Mouse (Mus musculus) brain, embryonic 14.5 days (tissue): ENCODE results near the gene P2rx5. TPM values are rescaled to one million over a fixed set of nuclear protein-coding genes. Genes with fewer than 3 reads are reported as not detected.

ENCODE experiments used
- DNase-seq: peaks from one replicate; pipeline ENCODE4 v3.0.0-alpha.2; 2011; ENCODE audit warnings: low read depth
- CTCF ChIP-seq: fragments of 200-500 bp; IDR thresholded peaks from 2 replicates; pipeline ENCODE4 v1.5.1; 2012; ENCODE audit warnings: inconsistent platforms, mild to moderate bottlenecking, moderate library complexity, borderline replicate concordance; ENCODE audit not compliant: insufficient read depth, insufficient read length; ENCODE audit errors: extremely low read depth
- POLR2A ChIP-seq: fragments of 200-500 bp; IDR thresholded peaks from 2 replicates; pipeline ENCODE4 v1.6.1; 2012; ENCODE audit warnings: mild to moderate bottlenecking, inconsistent platforms, borderline replicate concordance; ENCODE audit not compliant: poor library complexity, insufficient read depth, insufficient read length, severe bottlenecking; ENCODE audit errors: extremely low read depth
- polyA plus RNA-seq: library from polyadenylated mRNA; depleted of rRNA; stranded (reverse); fragments of >200 nt; gene quantifications from 2 replicates; pipeline ENCODE4 v1.2.3, GENCODE M21; 2012

P2rx5 gene
- polyA plus RNA-seq, 1 experiment, result 0.44 TPM

DNA sequence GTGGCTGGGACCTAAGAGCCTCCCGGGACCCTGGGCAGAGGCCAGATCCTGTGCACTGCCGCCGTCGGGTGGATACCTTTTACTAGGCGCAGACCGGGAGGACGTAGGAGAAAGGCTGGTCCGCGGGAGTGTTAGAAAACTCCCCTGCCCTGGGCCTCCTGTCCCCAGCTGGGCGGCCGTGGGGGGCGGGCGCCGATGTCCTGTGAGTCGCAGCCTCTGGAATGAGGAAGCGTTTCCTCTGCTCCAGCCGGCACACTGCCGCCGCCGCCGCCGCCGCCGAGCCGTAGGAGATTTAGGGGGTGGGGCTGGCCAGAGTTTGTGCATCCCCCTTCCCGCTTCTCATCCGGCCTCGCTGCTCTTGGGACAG, 17.3 kb downstream of the P2rx5 start:
- DNase-seq, result peak; percentile 75
- no peak for TF ChIP-seq POLR2A
- TF ChIP-seq CTCF, result no peak

DNA sequence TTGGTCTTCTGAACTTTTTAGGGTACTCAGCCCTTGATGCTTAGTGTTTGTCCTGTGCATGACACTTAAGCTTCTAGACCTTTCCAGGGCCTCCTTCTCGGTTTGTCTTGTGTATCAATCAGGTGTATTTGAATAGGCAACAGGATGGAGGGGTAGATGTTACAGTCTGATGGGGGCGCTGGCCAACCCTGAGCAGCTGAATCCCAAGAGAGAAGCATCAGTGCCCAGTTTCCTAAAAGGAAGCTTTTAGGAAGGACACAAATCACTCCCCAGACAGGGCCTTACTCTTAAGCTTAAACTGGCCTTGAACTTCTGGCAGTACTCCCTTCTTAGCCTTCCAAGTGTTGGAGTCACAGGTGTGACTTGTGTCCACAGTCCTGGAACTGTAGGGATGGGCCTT, 17.7 kb downstream of the P2rx5 start:
- TF ChIP-seq POLR2A (no peak), CTCF (no peak)
- DNase-seq, result no peak

DNA sequence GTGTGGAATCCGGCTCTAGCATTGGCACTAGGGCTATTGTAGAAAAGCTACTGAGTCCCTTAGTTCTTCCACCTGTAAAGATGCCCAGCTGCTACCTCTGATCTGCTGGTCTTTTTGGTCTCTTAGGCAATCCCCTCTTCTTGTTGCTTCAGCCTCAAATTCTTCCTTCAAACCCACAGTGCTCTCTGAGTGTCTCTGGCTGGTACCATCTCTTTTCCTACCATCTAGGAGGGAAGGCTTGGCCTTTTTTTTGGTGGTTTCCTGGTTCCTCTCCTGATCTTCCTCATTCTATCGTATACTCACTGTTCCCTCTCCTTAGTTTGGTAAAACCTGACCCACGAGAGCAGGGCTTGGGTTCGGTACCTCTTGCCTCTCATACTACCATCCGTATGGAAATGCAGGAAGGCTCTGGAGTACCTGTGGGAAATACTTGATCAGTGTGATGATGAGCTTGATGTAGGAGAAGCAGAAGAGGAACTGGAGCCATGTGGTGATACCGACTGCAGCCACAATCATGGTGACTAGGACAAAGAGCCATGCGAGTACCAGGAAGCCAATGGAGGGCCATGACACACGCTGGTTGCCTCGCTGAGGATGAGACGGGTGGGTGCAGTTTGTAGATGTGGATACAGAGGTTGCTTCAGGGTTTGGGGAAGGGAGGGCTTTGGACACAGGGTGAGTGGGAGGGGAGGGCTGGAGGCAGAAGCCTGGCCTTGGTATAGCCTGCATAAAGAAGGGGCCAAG, 25.8 kb downstream of the P2rx5 start:
- no peak for TF ChIP-seq CTCF
- no peak for DNase-seq

DNA sequence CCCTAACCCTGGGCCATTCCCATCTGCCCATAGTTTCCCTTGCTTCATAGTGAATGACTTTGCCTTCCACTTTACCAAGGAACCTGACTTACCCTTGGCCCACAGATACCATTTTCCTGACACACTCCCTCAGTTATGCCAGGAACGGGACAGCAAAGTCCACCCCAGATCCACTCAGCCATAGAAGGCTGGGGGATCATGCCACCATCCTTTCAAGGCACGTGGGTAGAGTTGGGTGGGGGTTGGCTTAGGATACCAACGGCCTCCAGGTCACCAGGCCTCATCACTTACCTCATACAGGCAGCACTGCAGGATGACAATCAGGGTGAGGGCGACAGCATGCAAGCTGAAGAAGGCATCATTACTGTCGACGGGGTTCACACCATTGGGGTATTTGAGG, 27.0 kb downstream of the P2rx5 start:
- DNase-seq, result no peak
- TF ChIP-seq POLR2A (no peak), CTCF (no peak)

DNA sequence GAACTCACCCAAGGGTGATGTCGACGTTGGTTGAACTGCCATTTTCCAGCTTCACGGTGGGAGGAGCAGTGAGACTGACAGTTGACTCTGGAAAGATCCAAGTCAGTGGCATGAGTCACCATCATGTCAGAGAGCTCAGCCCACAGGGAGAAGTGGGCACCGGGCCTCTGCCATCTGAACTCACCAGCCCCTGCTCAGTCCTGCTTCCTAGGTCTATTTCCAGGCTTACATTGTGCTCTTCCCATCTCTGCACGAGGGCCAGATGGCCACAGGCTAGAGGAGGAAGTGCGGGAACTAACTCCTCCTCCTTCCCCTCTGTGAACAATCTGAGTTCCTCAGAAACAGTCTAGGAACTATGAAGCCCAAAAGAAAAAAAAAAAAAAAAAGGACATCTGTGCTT, 32.8 kb downstream of the P2rx5 start:
- DNase-seq, result no peak
- no peak for TF ChIP-seq POLR2A

DNA sequence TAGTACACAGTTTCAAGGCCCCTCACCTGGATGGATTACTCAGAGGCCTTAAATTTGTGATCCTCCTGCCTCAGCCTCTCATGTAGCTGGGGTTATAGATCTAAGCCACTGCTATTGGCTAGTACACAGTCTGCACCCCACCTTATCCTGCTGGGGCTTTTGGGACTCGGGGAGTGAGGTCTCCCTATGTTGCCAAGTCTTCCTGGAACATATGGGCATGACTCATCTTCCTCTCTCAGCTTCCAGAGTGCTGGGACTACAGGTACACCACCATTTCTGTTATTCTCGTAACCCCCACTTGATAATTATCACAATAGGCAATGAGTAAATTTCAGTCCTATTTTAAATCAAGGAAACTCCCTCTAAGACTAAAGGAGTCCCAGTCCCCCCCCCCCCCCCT, 34.2 kb downstream of the P2rx5 start:
- DNase-seq, result no peak
- TF ChIP-seq CTCF (no peak), POLR2A (no peak)

DNA sequence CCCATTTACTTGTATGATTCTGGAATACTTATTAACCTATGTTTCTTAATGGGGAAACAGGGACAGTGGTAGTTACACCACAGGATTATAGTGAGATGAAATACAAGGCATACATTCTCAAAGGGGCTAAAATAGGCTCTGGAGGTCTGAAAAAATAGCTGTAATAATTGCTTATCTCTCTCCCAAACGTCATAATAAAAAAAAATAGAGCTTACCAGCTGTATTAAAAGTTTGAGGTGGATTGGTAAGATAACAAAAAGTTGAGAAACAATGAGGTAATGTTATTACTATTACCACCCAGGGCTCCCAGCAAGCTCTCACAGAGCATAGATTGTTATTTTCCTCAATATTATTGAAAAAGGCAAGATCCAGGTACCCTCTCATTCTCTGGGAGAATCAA, 38.0 kb downstream of the P2rx5 start:
- TF ChIP-seq POLR2A, result no peak
- no peak for TF ChIP-seq CTCF
- DNase-seq, result no peak

DNA sequence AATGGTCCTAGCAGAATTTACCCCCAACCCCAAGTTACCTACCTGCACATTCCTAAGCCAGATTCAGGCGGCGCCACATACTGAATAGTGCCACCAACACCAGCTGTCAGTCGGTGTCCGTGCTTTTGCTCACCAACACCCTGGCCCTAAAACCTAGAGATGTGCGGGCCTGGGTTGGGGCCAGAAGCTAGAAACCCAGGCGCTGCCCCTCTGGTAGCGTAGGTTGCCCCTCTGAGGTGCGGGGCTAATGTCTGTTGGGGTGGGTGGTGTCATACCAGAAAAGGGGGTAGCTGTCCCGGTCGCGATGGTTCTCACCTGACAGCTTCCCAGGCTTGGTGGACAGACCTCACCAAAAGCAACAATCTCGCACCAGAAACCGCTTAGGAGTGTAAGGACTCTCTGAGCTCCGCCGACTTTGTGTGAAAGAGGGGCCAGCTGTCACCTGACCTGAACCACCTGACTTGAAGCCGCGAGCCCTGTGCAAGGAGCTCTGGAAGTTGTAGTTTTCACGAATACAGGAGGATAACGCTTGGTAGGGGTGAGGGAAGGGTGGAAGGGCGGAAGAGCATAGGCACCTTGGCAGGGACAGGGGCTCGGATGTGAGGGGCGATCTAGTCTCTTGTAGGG, 38.5 kb downstream of the P2rx5 start, which contains the start of gene Ctns:
Ctns (minus strand) TSS at position 440 of the 627 bp plus-strand sequence.
- DNase-seq, result peak; percentile 96
- no peak for TF ChIP-seq CTCF
- TF ChIP-seq POLR2A, result peak; percentile 30; the same call in 1 of the 2 replicates

DNA sequence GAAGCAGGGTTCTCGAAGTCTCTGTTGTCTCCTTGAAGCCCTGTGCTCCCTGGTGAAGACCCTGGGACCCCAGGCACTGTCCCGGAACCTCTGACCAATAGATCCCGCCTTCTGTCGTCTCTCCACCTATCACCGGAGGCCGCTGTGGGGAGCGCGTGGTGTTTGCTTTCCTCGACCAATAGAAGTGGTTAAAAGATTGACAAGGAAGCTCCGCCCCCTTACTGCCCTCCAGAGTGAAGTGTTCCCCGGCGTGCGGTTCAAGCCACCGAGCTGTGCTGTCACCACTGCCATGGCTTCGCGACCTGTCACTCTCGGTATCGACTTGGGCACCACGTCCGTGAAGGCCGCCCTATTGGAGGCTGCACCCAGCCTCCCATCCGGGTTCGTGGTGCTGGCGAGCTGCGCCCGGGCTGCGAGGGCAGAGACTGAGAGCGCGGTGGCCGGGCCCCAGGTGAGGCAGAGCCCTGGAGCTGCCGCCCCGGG, 39.0 kb downstream of the P2rx5 start, which contains the start of gene Shpk:
Shpk (plus strand) TSS at position 231 of the 483 bp plus-strand sequence.
- DNase-seq, result peak; percentile 98
- TF ChIP-seq CTCF (no peak), POLR2A (no peak)

DNA sequence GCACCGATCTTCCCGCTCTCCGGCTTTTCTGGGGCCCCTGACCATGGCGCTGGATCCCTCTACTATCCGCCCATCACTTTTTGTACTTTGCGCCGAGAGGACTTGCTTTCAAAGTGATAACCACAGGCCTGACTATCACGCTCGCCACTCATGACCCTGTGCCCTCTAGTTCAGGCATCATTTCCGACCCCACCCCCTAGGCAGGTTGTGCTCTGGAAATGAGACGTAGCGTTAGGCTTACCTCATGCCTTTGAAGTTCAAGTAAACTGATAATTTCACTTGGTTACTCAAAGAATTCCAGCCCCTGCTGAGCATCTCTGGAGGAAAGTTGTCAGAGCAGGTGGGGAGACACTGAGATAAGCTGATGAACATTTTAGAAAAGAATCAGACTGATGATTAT, 39.7 kb downstream of the P2rx5 start:
- TF ChIP-seq POLR2A (no peak), CTCF (no peak)
- no peak for DNase-seq

DNA sequence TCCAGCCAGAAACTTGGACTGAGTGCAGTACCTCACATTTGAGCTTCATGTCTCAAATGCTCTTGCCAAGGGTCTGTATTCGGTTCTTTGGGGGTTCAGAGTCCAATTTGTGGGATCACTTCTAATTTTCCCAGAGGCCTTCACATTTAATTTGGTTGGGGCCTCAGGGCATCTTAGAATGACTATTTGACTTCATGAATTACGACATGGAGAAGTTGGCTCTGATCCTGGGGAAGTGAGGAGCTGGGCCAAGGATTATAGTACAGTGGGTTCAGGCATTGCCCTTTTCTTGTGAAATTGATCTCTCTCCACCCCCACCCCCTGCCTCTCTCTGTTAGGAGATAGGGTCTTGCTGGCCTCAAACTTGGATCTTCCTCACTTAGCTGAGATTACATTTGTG, 40.8 kb downstream of the P2rx5 start:
- no peak for DNase-seq
- TF ChIP-seq POLR2A, result no peak
- no peak for TF ChIP-seq CTCF

DNA sequence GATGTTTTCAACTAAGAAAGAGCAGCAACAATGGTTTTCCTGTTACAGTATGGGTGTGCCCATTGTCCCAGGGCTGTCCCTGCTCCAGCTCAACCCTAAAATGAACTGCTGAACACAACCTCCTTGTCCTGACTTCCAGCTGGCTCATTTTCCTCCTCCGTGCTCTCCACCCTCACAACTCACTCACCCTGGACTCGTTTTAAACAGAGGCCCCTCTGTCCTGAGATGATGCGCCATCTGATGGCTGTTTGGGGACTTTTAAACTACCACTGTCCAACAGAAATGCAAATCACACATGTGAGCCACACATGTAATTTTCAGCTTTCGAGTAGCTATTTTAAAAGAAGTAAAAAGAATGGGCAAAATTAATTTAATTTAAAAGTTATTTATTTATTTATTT, 41.4 kb downstream of the P2rx5 start:
- peak; percentile 4 for DNase-seq
- TF ChIP-seq POLR2A (no peak), CTCF (no peak)

DNA sequence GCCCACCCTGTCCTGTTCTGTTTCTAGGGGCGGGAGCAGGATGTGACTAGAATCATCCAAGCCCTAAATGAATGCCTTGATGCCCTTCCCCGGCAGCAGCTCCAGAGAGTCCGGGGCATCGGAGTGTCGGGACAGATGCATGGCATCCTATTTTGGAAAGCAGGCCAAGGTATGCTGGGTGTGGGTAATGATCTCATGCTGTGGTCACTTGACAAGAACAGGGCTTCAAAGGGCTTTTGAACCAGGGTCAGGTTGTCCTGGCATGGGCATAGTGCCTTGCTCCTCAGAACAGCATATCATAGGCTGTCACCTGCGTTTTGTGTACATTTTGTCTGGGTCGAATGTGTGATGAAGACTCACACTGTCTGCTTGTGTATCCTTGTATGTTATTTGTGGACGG, 43.7 kb downstream of the P2rx5 start:
- no peak for TF ChIP-seq CTCF
- TF ChIP-seq POLR2A, result no peak
- DNase-seq, result no peak

DNA sequence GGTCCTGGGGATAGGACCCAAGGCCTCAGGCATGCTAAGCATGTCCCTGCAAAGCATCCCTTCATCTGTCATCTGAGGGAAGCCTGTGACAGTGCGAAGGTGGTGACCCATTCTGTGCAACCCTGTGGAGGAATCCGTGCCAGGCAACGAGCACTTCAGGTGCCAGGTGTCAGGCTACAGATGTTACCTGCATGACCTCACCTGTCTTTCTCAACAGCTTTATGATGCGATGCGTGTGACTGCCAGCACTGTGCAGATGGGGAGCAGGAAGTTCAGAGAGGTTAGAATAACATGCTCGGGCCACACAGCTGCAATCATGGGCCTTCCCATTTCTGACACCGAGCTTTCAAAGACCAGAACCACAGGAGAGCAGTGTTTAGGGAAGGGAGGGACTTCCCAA, 45.0 kb downstream of the P2rx5 start:
- no peak for TF ChIP-seq CTCF
- DNase-seq, result no peak

DNA sequence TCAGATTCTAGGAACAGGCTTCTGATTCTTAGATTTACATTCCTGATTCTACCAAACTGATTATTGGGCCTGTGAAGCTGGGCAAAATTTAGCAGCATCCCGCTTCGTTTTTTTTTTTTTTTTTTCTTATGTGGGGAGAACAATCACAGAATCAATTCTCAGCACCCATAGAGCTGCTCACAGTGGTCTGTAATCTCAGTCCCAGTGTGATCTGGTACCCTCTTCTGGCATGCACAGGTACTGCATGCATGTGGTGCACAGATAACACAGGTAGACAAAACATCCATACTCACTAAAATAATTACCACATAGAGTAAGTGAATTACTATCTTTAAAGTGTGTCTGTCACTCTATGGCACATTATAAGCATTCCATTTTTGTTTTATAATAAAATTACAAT, 47.4 kb downstream of the P2rx5 start:
- TF ChIP-seq CTCF, result no peak; the same call in 1 of the 2 replicates
- TF ChIP-seq POLR2A, result no peak
- DNase-seq, result no peak

DNA sequence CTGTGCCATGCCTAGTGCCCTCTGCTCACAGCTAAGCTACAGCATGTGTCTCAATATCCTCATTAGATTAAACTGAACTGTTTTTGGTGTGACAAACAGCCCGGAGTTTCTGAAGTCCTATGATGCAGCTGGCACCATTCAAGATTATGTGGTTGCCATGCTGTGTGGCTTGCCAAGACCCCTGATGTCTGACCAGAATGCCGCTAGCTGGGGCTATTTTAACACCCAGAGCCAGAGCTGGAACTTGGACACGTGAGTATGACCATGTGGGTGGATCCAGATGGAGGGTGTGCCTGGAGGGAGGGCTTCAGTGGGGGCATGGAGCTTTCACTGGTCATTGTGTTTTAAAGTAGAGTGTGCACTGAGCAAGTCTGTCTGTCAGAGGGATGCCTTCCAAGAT, 53.7 kb downstream of the P2rx5 start:
- no peak for DNase-seq
- TF ChIP-seq POLR2A, result no peak
- TF ChIP-seq CTCF, result no peak
